Mouse (Mus musculus) erythroblast, embryonic 14.5 days (primary cell): ENCODE results near the gene Gm3183. TPM values are rescaled to one million over a fixed set of nuclear protein-coding genes. Genes with fewer than 3 reads are reported as not detected.
"Not testable (repeated sequence)": the region's sequence is repeated elsewhere in the genome, so short reads cannot be mapped to it uniquely, and the experiment has no call there.

Experiments
- H3K27me3 ChIP-seq: 2 replicates; pipeline ENCODE4 v1.6.1; 2012; ENCODE audit warnings: inconsistent platforms; ENCODE audit not compliant: control insufficient read depth
- H3K36me3 ChIP-seq: 2 replicates; pipeline ENCODE4 v1.6.1; 2012; ENCODE audit warnings: mild to moderate bottlenecking, inconsistent platforms; ENCODE audit not compliant: control insufficient read depth
- H3K4me1 ChIP-seq: 2 replicates; pipeline ENCODE4 v1.6.1; 2012; ENCODE audit warnings: inconsistent platforms; ENCODE audit not compliant: control insufficient read depth
- H3K4me3 ChIP-seq: replicated peaks from 2 replicates; pipeline ENCODE3; 2012; ENCODE audit warnings: moderate library complexity, mild to moderate bottlenecking, inconsistent platforms
- H3K9me3 ChIP-seq: 2 replicates; pipeline ENCODE4 v1.6.1; 2012; ENCODE audit warnings: low read length, inconsistent platforms, mixed read lengths; ENCODE audit not compliant: control insufficient read depth
- polyA plus RNA-seq: library from polyadenylated mRNA; stranded (reverse); fragments of >175 nt; gene quantifications from 2 replicates; pipeline ENCODE4 v1.2.3, GENCODE M21; 2012

The Gm3183 gene
- polyA plus RNA-seq = not detected in 2 replicates

GRCm38 (mm10) chr5:94865136-94865535, at the start of gene Gm3183:
Gene Gm3183 (plus strand): TSS chr5:94865436.
- H3K27me3 ChIP-seq, H3K4me1 ChIP-seq, H3K36me3 ChIP-seq, H3K9me3 ChIP-seq, H3K4me3 ChIP-seq: not testable (repeated sequence)

Other genes starting within 250 kb of the Gm3183 start
- gene Gm3147, start 249.1 kb upstream of the Gm3183 start, polyA plus RNA-seq = not detected in 2 replicates
- gene Gm6509, start 241.5 kb upstream of the Gm3183 start, polyA plus RNA-seq = not detected in 2 replicates
- gene Gm6205, start 217.1 kb upstream of the Gm3183 start, polyA plus RNA-seq = not detected in 2 replicates
- gene Gm6367, start 123.2 kb downstream of the Gm3183 start, polyA plus RNA-seq = not detected in 2 replicates
- not detected in 2 replicates for gene Gm7942, start 241.5 kb downstream of the Gm3183 start, polyA plus RNA-seq